Mouse (Mus musculus) lung, postnatal 0 days (tissue): ENCODE results near the gene 1700021F05Rik. TPM values are rescaled to one million over a fixed set of nuclear protein-coding genes. Genes with fewer than 3 reads are reported as not detected.
A peak's percentile ranks its signal among the peaks of the same experiment; 100 is the strongest.

Source experiments
- ATAC-seq: fragments of 200-750 bp; cut with Nextera tagmentation; 2 replicates; pipeline ENCODE4 v1.8.0; 2017; ENCODE audit warnings: moderate library complexity
- DNase-seq: peaks from one replicate; pipeline ENCODE4 v3.0.0-alpha.2; 2016; ENCODE audit warnings: low spot score
- H3K27ac ChIP-seq: fragments of 300-500 bp; sonication (generic); 2 replicates; pipeline ENCODE4 v1.5.1; 2014; ENCODE audit warnings: antibody characterized with exemption, mild to moderate bottlenecking, low read length, mixed read lengths
- H3K27me3 ChIP-seq: fragments of 300-500 bp; sonication (generic); replicated peaks from 2 replicates; pipeline ENCODE4 v1.6.1; 2014; ENCODE audit warnings: low read length, mixed read lengths; ENCODE audit not compliant: insufficient read depth
- H3K36me3 ChIP-seq: fragments of 300-500 bp; sonication (generic); 2 replicates; pipeline ENCODE4 v1.6.1; 2014; ENCODE audit warnings: low read length, mixed read lengths; ENCODE audit not compliant: insufficient read depth
- H3K4me1 ChIP-seq: fragments of 300-500 bp; sonication (generic); 2 replicates; pipeline ENCODE4 v1.6.1; 2014; ENCODE audit warnings: antibody characterized with exemption, low read depth, low read length, mixed read lengths; ENCODE audit not compliant: insufficient read depth
- H3K4me2 ChIP-seq: fragments of 300-500 bp; sonication (generic); replicated peaks from 2 replicates; pipeline ENCODE4 v1.6.1; 2014; ENCODE audit warnings: low read depth, mild to moderate bottlenecking, low read length, moderate library complexity, mixed read lengths
- H3K4me3 ChIP-seq: fragments of 300-500 bp; sonication (generic); 2 replicates; pipeline ENCODE4 v1.5.1; 2014; ENCODE audit warnings: low read depth, low read length
- H3K9ac ChIP-seq: fragments of 300-500 bp; sonication (generic); replicated peaks from 2 replicates; pipeline ENCODE4 v1.6.1; 2014; ENCODE audit warnings: low read depth, mild to moderate bottlenecking
- H3K9me3 ChIP-seq: fragments of 300-500 bp; sonication (generic); 2 replicates; pipeline ENCODE4 v1.6.1; 2016; ENCODE audit warnings: low read length, mixed read lengths
- CTCF ChIP-seq: IDR thresholded peaks from 2 replicates; pipeline ENCODE4 v1.5.1; 2016; ENCODE audit warnings: antibody characterized with exemption, mild to moderate bottlenecking
- EP300 ChIP-seq: IDR thresholded peaks from 2 replicates; pipeline ENCODE4 v1.6.1; 2016; ENCODE audit warnings: antibody characterized with exemption, mild to moderate bottlenecking, control low read depth
- WGBS: fragments of 180-500 bp; shearing (Covaris S2); extraction: QIAGEN DNeasy Blood & Tissue Kit; methylation state at CpG from one replicate; pipeline ENCODE4 v1.1.7; 2014; 5-methylcytosine and 5-hydroxymethylcytosine counted together
- polyA plus RNA-seq: library from polyadenylated mRNA; unstranded; fragments of >200 nt; fragmentation: Nextera tagmentation; extraction: Ambion mirVana; gene quantifications from 2 replicates; pipeline ENCODE4 v1.2.1, GENCODE M21; 2015

Gene 1700021F05Rik
- 34.2 and 36.8 TPM in 2 replicates for polyA plus RNA-seq

- Histone ChIP-seq H3K27ac (peak within 1 kb of the TSS; percentile 83), H3K36me3 (no peaks in the 10 kb centered on the region), H3K9ac (peak within 1 kb of the TSS; percentile 91), H3K9me3 (no peaks in the 10 kb centered on the region), H3K27me3 (no peaks in the 10 kb centered on the region), H3K4me2 (peak within 1 kb of the TSS; percentile 75), H3K4me1 (peaks cover 6% of the 10 kb centered on the region; the same call in 1 of the 2 replicates), H3K4me3 (peak within 1 kb of the TSS; percentile 90)
- TF ChIP-seq CTCF, result peak; percentile 89
- no peak for TF ChIP-seq EP300
- peak; percentile 100 for ATAC-seq
- DNase-seq, result peak; percentile 98
- under 1% methylated on average over 51 of the region's 56 CpGs for WGBS
Measured at GRCm38 (mm10) chr10:43540442-43541152, at the start of gene 1700021F05Rik. TSS of gene 1700021F05Rik (minus strand) at chr10:43540994.

- Histone ChIP-seq H3K4me1 (no peaks in the 10 kb centered on the region), H3K9ac (no peak overlapping the region), H3K4me3 (no peak overlapping the region), H3K27me3 (no peaks in the 10 kb centered on the region), H3K4me2 (no peak overlapping the region), H3K36me3 (no peaks in the 10 kb centered on the region), H3K9me3 (no peaks in the 10 kb centered on the region), H3K27ac (no peak overlapping the region)
- 68% methylated on average over 8 of the region's 8 CpGs for WGBS
- ATAC-seq (no peak), DNase-seq (no peak)
- TF ChIP-seq CTCF (no peak), EP300 (no peak)
Measured at GRCm38 (mm10) chr10:43588470-43589177, 47.8 kb upstream of the 1700021F05Rik start.

GRCm38 (mm10) chr10:43584538-43584937 is 43.7 kb upstream of the 1700021F05Rik start:
- Histone ChIP-seq H3K9ac (no peak overlapping the region), H3K36me3 (no peaks in the 10 kb centered on the region), H3K9me3 (no peaks in the 10 kb centered on the region), H3K27me3 (no peaks in the 10 kb centered on the region), H3K27ac (no peak overlapping the region), H3K4me1 (peaks cover 6% of the 10 kb centered on the region; the same call in 1 of the 2 replicates), H3K4me2 (no peak overlapping the region), H3K4me3 (no peak overlapping the region)
- ATAC-seq, result no peak
- 91% methylated on average over 4 of the region's 4 CpGs for WGBS
- TF ChIP-seq CTCF, result no peak
- no peak for TF ChIP-seq EP300
- no peak for DNase-seq

GRCm38 (mm10) chr10:43581260-43581659 is 40.5 kb upstream of the 1700021F05Rik start:
- peaks cover 9% of the 10 kb centered on the region for H3K4me1 ChIP-seq
- WGBS, result 57% methylated on average over 3 of the region's 3 CpGs
- H3K36me3 ChIP-seq, result no peaks in the 10 kb centered on the region
- H3K4me2 ChIP-seq, result peak overlapping the region; percentile 97
- DNase-seq, result no peak
- no peak for ATAC-seq
- peak overlapping the region; percentile 22; the same call in 1 of the 2 replicates for H3K27ac ChIP-seq
- peak overlapping the region; percentile 57; the same call in 1 of the 2 replicates for H3K4me3 ChIP-seq
- H3K9me3 ChIP-seq, result no peaks in the 10 kb centered on the region
- no peaks in the 10 kb centered on the region for H3K27me3 ChIP-seq
- TF ChIP-seq EP300, result no peak
- TF ChIP-seq CTCF, result no peak
- H3K9ac ChIP-seq, result 0 out of 2 replicates have a peak overlapping the region, but pooled peaks have one; percentile 48

GRCm38 (mm10) chr10:43580649-43581078 is 39.9 kb upstream of the 1700021F05Rik start:
- H3K4me2 ChIP-seq, result peak overlapping the region; percentile 97
- no peaks in the 10 kb centered on the region for H3K36me3 ChIP-seq
- no peaks in the 10 kb centered on the region for H3K9me3 ChIP-seq
- no peak for TF ChIP-seq CTCF
- TF ChIP-seq EP300, result no peak
- DNase-seq (peak; percentile 75), ATAC-seq (peak; percentile 32)
- H3K4me3 ChIP-seq, result peak overlapping the region; percentile 57
- WGBS, result 1% methylated on average over 15 of the region's 15 CpGs
- H3K9ac ChIP-seq, result peak overlapping the region; percentile 48; the same call in 1 of the 2 replicates
- H3K4me1 ChIP-seq, result peaks cover 9% of the 10 kb centered on the region
- H3K27ac ChIP-seq, result peak overlapping the region; percentile 22; the same call in 1 of the 2 replicates
- no peaks in the 10 kb centered on the region for H3K27me3 ChIP-seq
